Mouse (Mus musculus) layer of hippocampus, adult 9-11 months (tissue): Measurements from ENCODE around the gene Adam33.
"Not testable (repeated sequence)": the region's sequence is repeated elsewhere in the genome, so short reads cannot be mapped to it uniquely, and the experiment has no call there.

Source experiments
- DNase-seq: peaks from one replicate; pipeline ENCODE4 v3.0.0; 2022

The Adam33 gene

GRCm38 (mm10) chr2:131063404-131063864 is at the start of gene Adam33:
Adam33 (minus strand) TSS chr2:131063814.
- DNase-seq, result no peak

GRCm38 (mm10) chr2:131105989-131106388 is 42.4 kb upstream of the Adam33 start:
- no peak for DNase-seq

- not testable (repeated sequence) for DNase-seq
Observed at GRCm38 (mm10) chr2:131105061-131105460, 41.4 kb upstream of the Adam33 start.

GRCm38 (mm10) chr2:131104021-131104420 is 40.4 kb upstream of the Adam33 start:
- no peak for DNase-seq

GRCm38 (mm10) chr2:131101530-131101929 is 37.9 kb upstream of the Adam33 start:
- DNase-seq, result no peak

GRCm38 (mm10) chr2:131097087-131097486 is 33.5 kb upstream of the Adam33 start:
- no peak for DNase-seq

- no peak for DNase-seq
Observed at GRCm38 (mm10) chr2:131096101-131096795, 32.6 kb upstream of the Adam33 start.

- DNase-seq, result peak; percentile 74
Observed at GRCm38 (mm10) chr2:131094823-131095222, 31.2 kb upstream of the Adam33 start.

GRCm38 (mm10) chr2:131093577-131093976 is 30.0 kb upstream of the Adam33 start:
- no peak for DNase-seq

GRCm38 (mm10) chr2:131090852-131091251 is 27.2 kb upstream of the Adam33 start:
- peak; percentile 64 for DNase-seq

GRCm38 (mm10) chr2:131089634-131090033 is 26.0 kb upstream of the Adam33 start:
- no peak for DNase-seq

GRCm38 (mm10) chr2:131088581-131088980 is 25.0 kb upstream of the Adam33 start:
- DNase-seq, result no peak

- DNase-seq, result no peak
Observed at GRCm38 (mm10) chr2:131086667-131087390, 23.2 kb upstream of the Adam33 start, which contains the start of gene Siglec1. Siglec1 (minus strand) TSS chr2:131086765.

GRCm38 (mm10) chr2:131084206-131084605 is 20.6 kb upstream of the Adam33 start:
- DNase-seq, result no peak

GRCm38 (mm10) chr2:131080507-131080906 is 16.9 kb upstream of the Adam33 start:
- DNase-seq, result no peak

- no peak for DNase-seq
Observed at GRCm38 (mm10) chr2:131072536-131072935, 8.9 kb upstream of the Adam33 start.

- DNase-seq, result peak; percentile 32
Observed at GRCm38 (mm10) chr2:131067481-131067880, 3.9 kb upstream of the Adam33 start.

GRCm38 (mm10) chr2:131066342-131066741 is 2.7 kb upstream of the Adam33 start:
- no peak for DNase-seq

GRCm38 (mm10) chr2:131061607-131062006 is 2.0 kb downstream of the Adam33 start:
- no peak for DNase-seq

- DNase-seq, result no peak
Observed at GRCm38 (mm10) chr2:131060784-131061183, 2.8 kb downstream of the Adam33 start.

- DNase-seq, result no peak
Observed at GRCm38 (mm10) chr2:131059781-131060540, 3.7 kb downstream of the Adam33 start.

GRCm38 (mm10) chr2:131059377-131059776 is 4.2 kb downstream of the Adam33 start:
- no peak for DNase-seq

- DNase-seq, result no peak
Observed at GRCm38 (mm10) chr2:131058672-131059071, 4.9 kb downstream of the Adam33 start.
